Mouse (Mus musculus) embryonic facial prominence, embryonic 13.5 days (tissue): Measurements from ENCODE around the gene Dicer1. TPM values are rescaled to one million over a fixed set of nuclear protein-coding genes. Genes with fewer than 3 reads are reported as not detected.
A peak's percentile ranks its signal among the peaks of the same experiment; 100 is the strongest.
"Not testable (repeated sequence)": the region's sequence is repeated elsewhere in the genome, so short reads cannot be mapped to it uniquely, and the experiment has no call there.

ENCODE experiments used
- ATAC-seq: fragments of 200-750 bp; cut with Nextera tagmentation; 2 replicates; pipeline ENCODE4 v1.8.0; 2017; ENCODE audit warnings: low read depth; ENCODE audit not compliant: insufficient number of reproducible peaks, insufficient read depth, low FRiP score, low TSS enrichment
- H3K27ac ChIP-seq: fragments of 300-500 bp; sonication (generic); 2 replicates; pipeline ENCODE4 v1.5.1; 2015; ENCODE audit warnings: moderate library complexity, mild to moderate bottlenecking, inconsistent platforms
- H3K27me3 ChIP-seq: fragments of 300-500 bp; sonication (generic); 2 replicates; pipeline ENCODE4 v1.6.1; 2015; ENCODE audit warnings: mild to moderate bottlenecking, inconsistent platforms
- H3K36me3 ChIP-seq: fragments of 300-500 bp; sonication (generic); 2 replicates; pipeline ENCODE4 v1.6.1; 2015; ENCODE audit warnings: mild to moderate bottlenecking, inconsistent platforms
- H3K4me1 ChIP-seq: fragments of 300-500 bp; sonication (generic); 2 replicates; pipeline ENCODE4 v1.6.1; 2015; ENCODE audit warnings: inconsistent platforms
- H3K4me2 ChIP-seq: fragments of 300-500 bp; sonication (generic); 2 replicates; pipeline ENCODE4 v1.6.1; 2015; ENCODE audit warnings: moderate library complexity, mild to moderate bottlenecking, inconsistent platforms
- H3K4me3 ChIP-seq: fragments of 300-500 bp; sonication (generic); 2 replicates; pipeline ENCODE4 v1.5.1; 2015; ENCODE audit warnings: mild to moderate bottlenecking, inconsistent platforms
- H3K9ac ChIP-seq: fragments of 300-500 bp; sonication (generic); 2 replicates; pipeline ENCODE4 v1.6.1; 2015; ENCODE audit warnings: mild to moderate bottlenecking, inconsistent platforms
- H3K9me3 ChIP-seq: fragments of 300-500 bp; sonication (generic); 2 replicates; pipeline ENCODE4 v1.6.1; 2016; ENCODE audit warnings: inconsistent platforms
- WGBS: fragments of 180-500 bp; shearing (Covaris S2); methylation state at CpG from one replicate; pipeline ENCODE4 v1.1.7; 2015; ENCODE audit warnings: mixed read lengths; 5-methylcytosine and 5-hydroxymethylcytosine counted together
- polyA plus RNA-seq: library from polyadenylated mRNA; unstranded; fragments of >200 nt; fragmentation: Nextera tagmentation; extraction: Ambion mirVana; gene quantifications from 2 replicates; pipeline ENCODE4 v1.2.1, GENCODE M21; 2015

Gene Dicer1
- polyA plus RNA-seq, 1 experiment from 2014 or later: 47.2 TPM

DNA sequence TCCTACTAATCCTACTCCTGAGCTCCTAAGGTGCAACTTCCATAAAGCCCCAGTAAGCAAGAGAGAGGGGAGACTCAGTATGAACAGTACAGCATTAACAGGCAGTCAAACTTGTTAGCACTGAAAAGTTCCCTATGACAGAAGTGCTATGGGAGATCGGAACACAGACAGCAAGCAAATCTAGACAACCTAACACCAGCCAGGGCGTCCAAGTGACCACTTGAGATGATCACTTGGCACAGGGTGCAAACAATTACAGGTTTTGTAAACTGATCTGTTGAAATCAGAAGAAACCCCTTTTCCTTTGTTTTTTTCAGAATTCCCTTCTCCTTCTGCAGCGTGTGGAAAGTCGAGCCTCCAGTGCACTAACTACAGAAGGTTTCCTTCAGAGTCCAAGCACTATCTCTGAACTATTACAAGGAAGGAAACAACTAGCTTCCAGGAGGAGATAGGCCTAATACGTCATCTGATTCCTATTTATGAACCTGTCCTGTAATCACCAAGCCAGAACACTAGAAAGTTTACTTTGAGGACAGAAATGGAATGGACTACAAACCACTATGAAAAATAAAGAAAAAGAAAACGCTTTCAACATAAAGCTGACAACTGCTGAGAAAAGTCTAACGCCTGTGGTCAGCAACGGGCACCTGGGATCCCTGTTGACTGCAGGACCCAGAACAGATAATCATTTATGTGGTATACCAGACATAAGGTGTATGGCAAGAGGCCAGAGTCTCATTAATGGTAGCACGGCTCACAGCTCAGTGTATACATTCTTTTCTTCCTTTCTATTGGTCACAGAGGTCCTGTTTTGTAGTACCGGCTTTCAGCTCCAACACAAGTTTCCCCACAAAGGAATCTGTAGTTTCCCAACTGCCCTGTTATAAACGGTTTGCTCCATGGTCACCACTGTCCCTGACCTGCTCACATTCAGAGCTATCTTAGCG, 10.6 kb downstream of the Dicer1 start:
- no peak overlapping the region for H3K4me3 ChIP-seq
- H3K27me3 ChIP-seq: no peaks in the 10 kb centered on the region
- H3K36me3 ChIP-seq: peaks cover 14% of the 10 kb centered on the region; the same call in 1 of the 2 replicates
- ATAC-seq: no peak
- H3K9ac ChIP-seq: 0 out of 2 replicates have a peak overlapping the region, but pooled peaks have one; percentile 32
- no peaks in the 10 kb centered on the region for H3K9me3 ChIP-seq
- 67% methylated on average over 12 of the region's 12 CpGs for WGBS
- no peak overlapping the region for H3K27ac ChIP-seq
- H3K4me2 ChIP-seq: no peak overlapping the region
- peaks cover 35% of the 10 kb centered on the region for H3K4me1 ChIP-seq

DNA sequence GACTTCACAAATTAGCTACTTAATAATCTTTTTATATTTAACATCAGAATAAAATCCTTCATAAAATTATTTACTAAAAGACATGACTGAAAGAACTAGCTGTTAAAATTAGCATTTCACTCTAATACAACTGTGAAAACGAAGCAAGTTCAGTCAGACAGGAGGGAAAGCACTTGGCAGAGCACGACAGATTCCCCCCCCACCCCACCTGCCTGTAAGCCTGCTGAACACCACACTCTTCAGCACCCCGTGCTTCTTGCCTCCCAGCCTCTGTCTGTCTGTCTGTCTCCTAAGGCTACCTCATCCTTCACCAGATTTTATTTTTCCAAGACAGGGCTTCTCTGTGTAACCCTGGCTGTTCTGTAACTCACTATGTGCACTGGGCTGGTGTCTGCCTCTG, 12.8 kb downstream of the Dicer1 start:
- Histone ChIP-seq H3K4me1 (peaks cover 35% of the 10 kb centered on the region), H3K27me3 (no peaks in the 10 kb centered on the region), H3K9ac (no peak overlapping the region), H3K36me3 (peaks cover 20% of the 10 kb centered on the region), H3K9me3 (no peaks in the 10 kb centered on the region), H3K4me2 (no peak overlapping the region), H3K27ac (no peak overlapping the region; the same call in 1 of the 2 replicates), H3K4me3 (no peak overlapping the region)
- ATAC-seq: no peak
- WGBS: 77% methylated on average over 3 of the region's 3 CpGs

DNA sequence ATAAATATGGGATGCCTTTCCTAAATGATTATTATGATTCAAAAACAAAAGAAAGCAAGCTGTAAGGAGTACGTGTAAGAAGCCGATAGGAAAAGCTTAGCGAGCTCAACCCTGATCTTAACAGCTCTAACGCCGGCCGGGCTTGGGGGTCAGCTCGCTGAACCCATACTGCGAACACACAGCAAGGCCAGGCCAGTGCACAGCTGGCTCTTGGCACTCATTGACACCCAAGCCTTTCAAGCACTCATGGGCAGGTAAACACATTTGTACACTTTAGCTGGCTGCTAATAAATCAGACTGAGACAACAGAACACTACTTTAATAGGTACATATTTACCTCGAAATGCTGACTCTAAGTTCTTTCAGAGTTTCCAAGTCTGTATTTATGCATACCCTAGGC, 13.3 kb downstream of the Dicer1 start:
- Histone ChIP-seq H3K4me3 (no peak overlapping the region), H3K9me3 (no peaks in the 10 kb centered on the region), H3K4me2 (no peak overlapping the region), H3K27ac (no peak overlapping the region), H3K36me3 (peaks cover 24% of the 10 kb centered on the region), H3K9ac (no peak overlapping the region), H3K4me1 (peaks cover 33% of the 10 kb centered on the region), H3K27me3 (no peaks in the 10 kb centered on the region)
- ATAC-seq: no peak
- 87% methylated on average over 9 of the region's 9 CpGs for WGBS

DNA sequence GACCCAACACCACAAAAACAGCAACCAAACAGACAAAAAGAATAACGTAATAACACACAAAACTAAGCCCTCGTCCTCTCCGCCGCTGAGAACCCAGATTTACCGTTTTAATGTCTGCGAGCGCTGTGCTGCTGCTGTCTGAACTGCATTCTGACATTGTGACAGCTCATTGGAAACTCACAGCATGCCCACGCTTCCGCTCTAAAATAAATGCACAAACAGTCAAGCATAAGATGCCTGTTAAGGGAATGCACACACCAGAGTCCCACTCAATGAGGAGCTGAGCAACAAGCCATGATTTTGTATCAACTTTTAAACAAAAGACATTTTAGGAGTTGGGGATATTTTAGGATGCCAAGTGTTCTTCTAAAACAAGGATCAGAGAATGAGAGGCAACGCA, 14.1 kb downstream of the Dicer1 start:
- WGBS: 91% methylated on average over 10 of the region's 10 CpGs
- no peak overlapping the region for H3K4me3 ChIP-seq
- peaks cover 32% of the 10 kb centered on the region for H3K36me3 ChIP-seq
- peaks cover 34% of the 10 kb centered on the region for H3K4me1 ChIP-seq
- H3K4me2 ChIP-seq: no peak overlapping the region
- no peak for ATAC-seq
- H3K9ac ChIP-seq: no peak overlapping the region
- no peaks in the 10 kb centered on the region for H3K27me3 ChIP-seq
- H3K27ac ChIP-seq: no peak overlapping the region
- no peaks in the 10 kb centered on the region for H3K9me3 ChIP-seq

DNA sequence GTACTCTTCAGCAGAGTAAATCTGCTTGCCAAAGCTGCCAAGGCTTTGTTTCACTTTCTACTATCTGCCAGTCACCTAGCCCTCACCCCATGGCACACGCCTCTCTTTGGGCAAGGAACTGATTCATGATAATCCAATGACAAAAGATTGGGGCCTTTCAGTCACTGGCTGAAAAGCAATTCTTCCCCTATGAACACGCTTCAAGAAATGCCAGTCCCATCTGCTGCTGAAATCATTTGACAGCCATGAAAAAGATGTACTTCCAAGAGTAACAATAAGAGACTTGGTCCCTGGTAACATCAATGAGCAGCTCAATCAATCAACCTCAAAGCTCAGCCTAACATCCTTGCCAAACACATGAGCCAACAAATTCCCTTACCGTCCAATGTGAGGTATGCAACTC, 15.8 kb downstream of the Dicer1 start:
- H3K36me3 ChIP-seq: peaks cover 45% of the 10 kb centered on the region
- no peak overlapping the region for H3K27ac ChIP-seq
- H3K27me3 ChIP-seq: no peaks in the 10 kb centered on the region
- H3K4me3 ChIP-seq: no peak overlapping the region
- no peak overlapping the region for H3K9ac ChIP-seq
- no peak overlapping the region for H3K4me2 ChIP-seq
- 66% methylated on average over 3 of the region's 3 CpGs for whole genome bisulfite sequencing
- H3K9me3 ChIP-seq: no peaks in the 10 kb centered on the region
- peaks cover 22% of the 10 kb centered on the region for H3K4me1 ChIP-seq
- no peak for ATAC-seq

DNA sequence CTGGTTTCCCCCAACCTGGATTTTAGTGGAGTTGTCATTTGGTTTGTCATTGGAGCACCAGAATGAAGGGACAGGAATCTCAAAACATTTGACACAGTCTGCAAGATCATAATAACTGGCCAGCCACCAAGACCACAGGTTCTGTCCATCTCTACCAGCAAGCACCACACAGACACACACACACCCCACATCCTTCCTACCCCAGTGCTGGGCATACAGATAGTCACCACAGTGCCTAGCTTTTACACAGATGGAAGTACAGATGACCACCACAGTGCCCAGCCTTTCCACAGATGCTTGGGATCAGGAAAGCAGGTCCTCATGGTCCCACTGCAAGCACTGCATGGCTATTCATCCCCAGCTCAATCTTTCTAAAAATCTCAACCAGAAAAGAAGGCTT, 18.6 kb downstream of the Dicer1 start:
- peaks cover 68% of the 10 kb centered on the region for H3K36me3 ChIP-seq
- no peak for ATAC-seq
- H3K27ac ChIP-seq: no peak overlapping the region
- no peaks in the 10 kb centered on the region for H3K27me3 ChIP-seq
- peaks cover 7% of the 10 kb centered on the region; the same call in 1 of the 2 replicates for H3K4me1 ChIP-seq
- no peak overlapping the region for H3K4me3 ChIP-seq
- no peaks in the 10 kb centered on the region for H3K9me3 ChIP-seq
- no peak overlapping the region for H3K9ac ChIP-seq
- no peak overlapping the region for H3K4me2 ChIP-seq

DNA sequence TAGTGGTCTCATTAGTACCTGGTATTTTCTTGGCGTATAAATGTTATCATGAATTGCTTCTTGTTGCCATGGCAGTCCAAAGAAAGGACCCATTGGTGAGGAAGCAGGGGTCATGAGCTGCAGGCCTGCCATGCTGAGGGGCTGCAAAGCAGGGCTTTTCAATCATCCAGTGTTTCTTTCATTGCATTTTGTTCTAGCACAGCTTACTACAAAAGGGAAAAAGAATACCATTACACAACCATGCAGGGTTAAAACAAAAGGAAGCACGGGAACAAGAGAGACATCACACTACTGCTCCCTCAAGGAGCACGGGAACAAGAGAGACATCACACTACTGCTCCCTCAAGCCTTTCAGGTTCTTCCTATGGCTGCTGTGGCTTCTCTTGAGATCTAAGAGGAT, 20.0 kb downstream of the Dicer1 start:
- no peak overlapping the region for H3K4me3 ChIP-seq
- H3K27ac ChIP-seq: no peak overlapping the region
- H3K36me3 ChIP-seq: peaks cover 72% of the 10 kb centered on the region
- H3K9ac ChIP-seq: no peak overlapping the region
- WGBS: 83% methylated on average over 3 of the region's 3 CpGs
- peaks cover 7% of the 10 kb centered on the region; the same call in 1 of the 2 replicates for H3K4me1 ChIP-seq
- no peak overlapping the region for H3K4me2 ChIP-seq
- ATAC-seq: no peak
- no peaks in the 10 kb centered on the region for H3K9me3 ChIP-seq
- no peaks in the 10 kb centered on the region for H3K27me3 ChIP-seq

DNA sequence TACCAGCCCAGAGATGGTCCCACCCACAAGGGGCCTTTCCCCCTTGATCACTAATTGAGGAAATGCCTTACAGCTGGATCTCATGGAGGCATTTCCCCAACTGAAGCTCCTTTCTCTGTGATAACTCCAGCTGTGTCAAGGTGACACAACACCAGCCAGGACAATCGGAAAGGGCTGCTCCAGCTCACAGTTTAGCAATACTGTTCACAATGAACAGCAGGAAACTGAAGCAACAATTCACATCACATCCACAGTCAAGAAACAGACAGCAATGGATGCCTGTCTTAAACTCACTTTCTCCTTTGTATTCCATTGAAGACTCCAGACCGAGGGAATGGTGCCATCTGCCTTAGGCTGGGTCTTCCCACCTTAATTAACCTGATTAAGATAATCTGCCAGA, 25.3 kb downstream of the Dicer1 start:
- 57% methylated on average over 2 of the region's 2 CpGs for WGBS
- ATAC-seq: not testable (repeated sequence)

DNA sequence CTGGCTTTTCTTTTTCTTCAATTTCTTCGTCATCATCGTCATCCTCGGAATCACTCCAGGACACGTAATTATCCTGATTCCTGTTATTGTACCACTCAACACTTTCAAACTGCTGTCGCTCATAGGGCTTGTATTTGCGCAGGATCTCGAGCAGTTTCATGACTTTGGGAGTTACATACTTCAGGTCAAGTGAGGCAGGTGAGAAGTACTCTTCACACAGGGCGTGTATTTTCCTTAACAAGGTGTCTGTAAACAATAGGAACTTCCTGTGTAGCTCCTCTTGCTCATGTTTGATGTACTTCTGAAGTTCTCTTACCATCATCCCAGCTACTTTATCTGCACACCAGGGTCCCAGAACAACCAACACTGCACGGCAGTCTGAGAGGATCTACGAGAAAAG, 29.7 kb downstream of the Dicer1 start:
- WGBS: 92% methylated on average over 10 of the region's 10 CpGs
- peaks cover 63% of the 10 kb centered on the region for H3K36me3 ChIP-seq
- no peak for ATAC-seq

More for the DNA sequence above, 25.3 kb downstream of the Dicer1 start:
- not testable (repeated sequence) for H3K4me1 ChIP-seq, H3K27ac ChIP-seq, H3K9ac ChIP-seq, H3K4me3 ChIP-seq, H3K4me2 ChIP-seq, H3K9me3 ChIP-seq, H3K27me3 ChIP-seq
- H3K36me3 ChIP-seq: peaks cover 81% of the 10 kb centered on the region

DNA sequence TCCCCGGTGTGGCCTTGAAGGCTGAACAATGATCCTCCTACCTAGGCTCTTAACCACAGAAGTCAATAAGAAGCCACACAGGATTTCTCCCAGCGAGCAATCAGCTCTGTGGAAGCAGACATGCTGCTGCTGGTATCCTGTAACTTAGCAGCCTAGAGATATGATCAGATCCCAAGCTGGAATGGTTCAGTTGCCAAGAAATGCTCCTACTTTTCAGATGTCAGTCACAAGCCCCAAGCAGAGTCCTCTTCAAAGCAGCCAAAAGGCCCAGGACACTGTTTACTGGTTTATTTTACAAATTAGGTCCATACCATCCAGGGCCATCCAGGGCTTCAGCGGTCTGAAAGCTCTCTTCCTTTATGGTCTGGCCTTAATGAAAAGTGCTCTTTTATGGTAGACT, 30.7 kb downstream of the Dicer1 start:
- Histone ChIP-seq H3K27me3 (no peaks in the 10 kb centered on the region), H3K4me3 (no peak overlapping the region), H3K27ac (no peak overlapping the region), H3K9me3 (no peaks in the 10 kb centered on the region), H3K36me3 (peaks cover 59% of the 10 kb centered on the region), H3K4me2 (no peak overlapping the region), H3K4me1 (peaks cover 15% of the 10 kb centered on the region; the same call in 1 of the 2 replicates), H3K9ac (no peak overlapping the region)
- WGBS: 55% methylated on average over 3 of the region's 3 CpGs
- no peak for ATAC-seq

More for the DNA sequence above, 29.7 kb downstream of the Dicer1 start:
- H3K9me3 ChIP-seq: no peaks in the 10 kb centered on the region
- no peak overlapping the region for H3K4me2 ChIP-seq
- H3K27me3 ChIP-seq: no peaks in the 10 kb centered on the region
- peaks cover 7% of the 10 kb centered on the region; the same call in 1 of the 2 replicates for H3K4me1 ChIP-seq
- no peak overlapping the region for H3K9ac ChIP-seq
- H3K4me3 ChIP-seq: no peak overlapping the region
- no peak overlapping the region for H3K27ac ChIP-seq

DNA sequence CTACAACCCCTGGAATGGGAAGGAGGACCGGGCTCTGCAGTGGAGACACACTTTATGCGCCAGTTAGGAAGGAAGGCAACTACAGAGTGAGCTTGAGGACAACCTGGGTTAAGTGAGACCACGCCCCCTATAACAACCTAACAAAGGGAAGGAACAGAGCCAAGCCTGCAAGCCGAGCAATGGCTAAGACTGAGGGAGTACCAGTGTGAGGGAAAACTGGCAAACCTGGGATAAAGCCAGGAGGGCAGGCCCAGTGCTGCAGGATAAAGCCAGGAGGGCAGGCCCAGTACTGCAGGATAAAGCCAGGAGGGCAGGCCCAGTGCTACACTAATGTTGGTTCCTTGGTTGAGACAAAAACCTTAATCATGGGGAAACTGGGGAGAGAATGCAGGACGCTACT, 32.8 kb downstream of the Dicer1 start:
- Histone ChIP-seq H3K9me3 (no peaks in the 10 kb centered on the region), H3K27ac (no peak overlapping the region), H3K9ac (no peak overlapping the region), H3K36me3 (peaks cover 64% of the 10 kb centered on the region), H3K4me3 (no peak overlapping the region), H3K27me3 (no peaks in the 10 kb centered on the region), H3K4me1 (peaks cover 19% of the 10 kb centered on the region; the same call in 1 of the 2 replicates), H3K4me2 (no peak overlapping the region)
- no peak for ATAC-seq
- WGBS: 80% methylated on average over 5 of the region's 5 CpGs

DNA sequence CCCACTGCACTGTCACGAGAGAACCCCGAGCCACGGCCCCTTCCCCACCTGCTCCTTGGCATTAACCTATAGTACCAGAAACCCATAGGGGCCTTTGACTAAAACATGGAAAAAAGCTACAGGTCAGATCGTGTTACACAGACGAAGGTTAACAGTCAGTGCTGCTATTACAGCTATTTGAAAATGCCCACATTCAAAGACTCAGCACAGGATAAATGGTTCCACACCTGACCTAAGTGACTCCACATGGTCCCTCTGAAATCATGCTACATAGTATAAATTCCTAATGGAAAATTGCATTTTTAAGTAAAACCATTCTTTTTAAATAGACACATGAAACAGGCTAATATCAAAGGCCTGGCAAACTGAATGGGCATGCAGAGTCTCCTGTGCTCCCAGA, 35.3 kb downstream of the Dicer1 start:
- Histone ChIP-seq H3K27ac (no peak overlapping the region; the same call in 1 of the 2 replicates), H3K4me1 (peaks cover 19% of the 10 kb centered on the region; the same call in 1 of the 2 replicates), H3K36me3 (peaks cover 62% of the 10 kb centered on the region), H3K4me3 (no peak overlapping the region), H3K9ac (no peak overlapping the region), H3K27me3 (no peaks in the 10 kb centered on the region), H3K4me2 (no peak overlapping the region), H3K9me3 (no peaks in the 10 kb centered on the region)
- 39% methylated on average over 5 of the region's 5 CpGs for WGBS
- ATAC-seq: no peak
